Mouse (Mus musculus) common myeloid progenitor, adult 5-6 weeks (primary cell): ENCODE measurements around the gene L3mbtl2. TPM values are rescaled to one million over a fixed set of nuclear protein-coding genes. Genes with fewer than 3 reads are reported as not detected.
"Not testable (repeated sequence)": the region's sequence is repeated elsewhere in the genome, so short reads cannot be mapped to it uniquely, and the experiment has no call there.

ENCODE experiments used
- ATAC-seq: replicated peaks from 2 replicates; pipeline ENCODE4 v1.8.0; 2016; ENCODE audit warnings: low read depth, mild to moderate bottlenecking, moderate TSS enrichment, inconsistent platforms; ENCODE audit not compliant: poor library complexity, severe bottlenecking
- total RNA-seq: library from RNA; stranded (forward); fragments of 200-1000, 187-1606 nt; gene quantifications from 2 replicates; pipeline ENCODE4 v1.2.3, GENCODE M21; 2017

L3mbtl2 gene
- total RNA-seq = 26.7 and 31.7 TPM in 2 replicates

- peak; percentile 98 for ATAC-seq
Observed at GRCm38 (mm10) chr15:81663697-81664561, at the start of gene L3mbtl2. L3mbtl2 (plus strand) TSS chr15:81663889.

GRCm38 (mm10) chr15:81649516-81650455 is 13.9 kb upstream of the L3mbtl2 start:
- no peak for ATAC-seq

- no peak for ATAC-seq
Observed at GRCm38 (mm10) chr15:81650636-81651035, 13.1 kb upstream of the L3mbtl2 start.

GRCm38 (mm10) chr15:81661701-81662100 is 2.0 kb upstream of the L3mbtl2 start:
- ATAC-seq = no peak

GRCm38 (mm10) chr15:81663281-81663680 is 408 bp upstream of the L3mbtl2 start:
- ATAC-seq = no peak

GRCm38 (mm10) chr15:81666957-81667356 is 3.3 kb downstream of the L3mbtl2 start:
- no peak for ATAC-seq

GRCm38 (mm10) chr15:81670231-81670640 is 6.5 kb downstream of the L3mbtl2 start:
- ATAC-seq = peak; percentile 78

GRCm38 (mm10) chr15:81676637-81677036 is 12.9 kb downstream of the L3mbtl2 start:
- ATAC-seq = no peak

GRCm38 (mm10) chr15:81680301-81680805 is 16.7 kb downstream of the L3mbtl2 start:
- no peak for ATAC-seq

GRCm38 (mm10) chr15:81693366-81693966 is 29.8 kb downstream of the L3mbtl2 start:
- ATAC-seq = no peak

GRCm38 (mm10) chr15:81693967-81694881 is 30.5 kb downstream of the L3mbtl2 start:
- peak; percentile 84 for ATAC-seq

- ATAC-seq = no peak
Observed at GRCm38 (mm10) chr15:81694891-81695290, 31.2 kb downstream of the L3mbtl2 start.

GRCm38 (mm10) chr15:81697175-81697574 is 33.5 kb downstream of the L3mbtl2 start, which contains the start of gene Chadl:
Chadl (minus strand) TSS chr15:81697287.
- no peak for ATAC-seq

- ATAC-seq = no peak
Observed at GRCm38 (mm10) chr15:81697847-81698246, 34.2 kb downstream of the L3mbtl2 start.

GRCm38 (mm10) chr15:81698532-81698931 is 34.8 kb downstream of the L3mbtl2 start:
- ATAC-seq = peak; percentile 20; the same call in 1 of the 2 replicates

- ATAC-seq = no peak
Observed at GRCm38 (mm10) chr15:81700161-81700560, 36.5 kb downstream of the L3mbtl2 start.

GRCm38 (mm10) chr15:81700601-81701000 is 36.9 kb downstream of the L3mbtl2 start:
- ATAC-seq = no peak

GRCm38 (mm10) chr15:81701350-81701749 is 37.7 kb downstream of the L3mbtl2 start:
- not testable (repeated sequence) for ATAC-seq
